Mouse (Mus musculus): ENCODE data around the gene Tmem178b. TPM values are rescaled to one million over a fixed set of nuclear protein-coding genes. Genes with fewer than 3 reads are reported as not detected.
A peak's percentile ranks its signal among the peaks of the same experiment; 100 is the strongest.

Gene Tmem178b
- polyA plus RNA-seq, 1 experiment from 2014 or later = not detected

- Histone ChIP-seq H3K4me3 (ENCODE audit: low read depth, low read length) (no peak overlapping the region), H3K9me3 (ENCODE audit: low read length) (no peaks in the 10 kb centered on the region), H3K27me3 (ENCODE audit: insufficient read depth, low read length) (no peaks in the 10 kb centered on the region), H3K4me1 (ENCODE audit: insufficient read depth) (no peaks in the 10 kb centered on the region), H3K4me2 (ENCODE audit: low read depth, low read length) (no peak overlapping the region), H3K27ac (ENCODE audit: low read depth) (no peak overlapping the region), H3K9ac (replicated peaks) (no peak overlapping the region), H3K36me3 (replicated peaks; ENCODE audit: insufficient read depth, low read length) (no peaks in the 10 kb centered on the region)
- 69% methylated on average over 3 of the region's 3 CpGs for WGBS (ENCODE audit: insufficient replicate concordance)
- ATAC-seq (no peak), DNase-seq (no peak)
- TF ChIP-seq CTCF (IDR thresholded peaks at IDR 0.05; ENCODE audit: low read depth) (no peak), EP300 (IDR thresholded peaks at IDR 0.05; ENCODE audit: low read depth) (no peak)
Measured at GRCm38 (mm10) chr6:40238857-40239256, 365.8 kb downstream of the Tmem178b start.

GRCm38 (mm10) chr6:40240671-40241070 lies 367.6 kb downstream of the Tmem178b start:
- Histone ChIP-seq H3K4me3 (ENCODE audit: low read depth, low read length) (no peak overlapping the region), H3K9ac (replicated peaks) (no peak overlapping the region), H3K27me3 (ENCODE audit: insufficient read depth, low read length) (no peaks in the 10 kb centered on the region), H3K4me2 (ENCODE audit: low read depth, low read length) (no peak overlapping the region), H3K36me3 (replicated peaks; ENCODE audit: insufficient read depth, low read length) (no peaks in the 10 kb centered on the region), H3K9me3 (ENCODE audit: low read length) (no peaks in the 10 kb centered on the region), H3K4me1 (ENCODE audit: insufficient read depth) (no peaks in the 10 kb centered on the region), H3K27ac (ENCODE audit: low read depth) (no peak overlapping the region)
- DNase-seq (no peak), ATAC-seq (no peak)
- TF ChIP-seq EP300 (IDR thresholded peaks at IDR 0.05; ENCODE audit: low read depth) (no peak), CTCF (IDR thresholded peaks at IDR 0.05; ENCODE audit: low read depth) (no peak)
- WGBS (ENCODE audit: insufficient replicate concordance) = 62% methylated on average over 2 of the region's 2 CpGs

GRCm38 (mm10) chr6:40247398-40247946 lies 374.4 kb downstream of the Tmem178b start:
- no peak overlapping the region for H3K27ac ChIP-seq (ENCODE audit: low read depth)
- TF ChIP-seq CTCF (IDR thresholded peaks at IDR 0.05; ENCODE audit: low read depth) = no peak
- no peak for TF ChIP-seq EP300 (IDR thresholded peaks at IDR 0.05; ENCODE audit: low read depth)
- no peak for DNase-seq

GRCm38 (mm10) chr6:40249939-40250338 lies 376.9 kb downstream of the Tmem178b start:
- DNase-seq = no peak
- H3K9ac ChIP-seq (replicated peaks) = no peak overlapping the region
- no peak overlapping the region for H3K4me2 ChIP-seq (ENCODE audit: low read depth, low read length)
- no peaks in the 10 kb centered on the region for H3K36me3 ChIP-seq (replicated peaks; ENCODE audit: insufficient read depth, low read length)
- no peaks in the 10 kb centered on the region for H3K27me3 ChIP-seq (ENCODE audit: insufficient read depth, low read length)
- no peak for ATAC-seq
- no peaks in the 10 kb centered on the region for H3K4me1 ChIP-seq (ENCODE audit: insufficient read depth)
- no peaks in the 10 kb centered on the region for H3K9me3 ChIP-seq (ENCODE audit: low read length)
- TF ChIP-seq EP300 (IDR thresholded peaks at IDR 0.05; ENCODE audit: low read depth) = no peak
- TF ChIP-seq CTCF (IDR thresholded peaks at IDR 0.05; ENCODE audit: low read depth) = no peak
- H3K4me3 ChIP-seq (ENCODE audit: low read depth, low read length) = no peak overlapping the region
- no peak overlapping the region for H3K27ac ChIP-seq (ENCODE audit: low read depth)

More at GRCm38 (mm10) chr6:40247398-40247946, 374.4 kb downstream of the Tmem178b start:
- Histone ChIP-seq H3K36me3 (replicated peaks; ENCODE audit: insufficient read depth, low read length) (no peaks in the 10 kb centered on the region), H3K9me3 (ENCODE audit: low read length) (no peaks in the 10 kb centered on the region), H3K4me3 (ENCODE audit: low read depth, low read length) (no peak overlapping the region), H3K27me3 (ENCODE audit: insufficient read depth, low read length) (no peaks in the 10 kb centered on the region), H3K4me2 (ENCODE audit: low read depth, low read length) (no peak overlapping the region), H3K4me1 (ENCODE audit: insufficient read depth) (no peaks in the 10 kb centered on the region), H3K9ac (replicated peaks) (no peak overlapping the region)
- ATAC-seq = no peak
- 91% methylated on average over 17 of the region's 17 CpGs for WGBS (ENCODE audit: insufficient replicate concordance)

GRCm38 (mm10) chr6:40263687-40264086 lies 390.6 kb downstream of the Tmem178b start:
- no peak for DNase-seq
- Histone ChIP-seq H3K9ac (replicated peaks) (no peak overlapping the region), H3K36me3 (replicated peaks; ENCODE audit: insufficient read depth, low read length) (no peaks in the 10 kb centered on the region), H3K4me1 (ENCODE audit: insufficient read depth) (no peaks in the 10 kb centered on the region), H3K9me3 (ENCODE audit: low read length) (no peaks in the 10 kb centered on the region), H3K4me2 (ENCODE audit: low read depth, low read length) (no peak overlapping the region), H3K27me3 (ENCODE audit: insufficient read depth, low read length) (no peaks in the 10 kb centered on the region), H3K4me3 (ENCODE audit: low read depth, low read length) (no peak overlapping the region), H3K27ac (ENCODE audit: low read depth) (no peak overlapping the region)
- WGBS (ENCODE audit: insufficient replicate concordance) = 81% methylated on average over 1 of the region's 1 CpGs
- TF ChIP-seq CTCF (IDR thresholded peaks at IDR 0.05; ENCODE audit: low read depth) (no peak), EP300 (IDR thresholded peaks at IDR 0.05; ENCODE audit: low read depth) (no peak)
- ATAC-seq = no peak

GRCm38 (mm10) chr6:40300707-40301106 lies 427.6 kb downstream of the Tmem178b start:
- Histone ChIP-seq H3K4me1 (ENCODE audit: insufficient read depth) (no peaks in the 10 kb centered on the region), H3K4me2 (ENCODE audit: low read depth, low read length) (no peak overlapping the region), H3K36me3 (replicated peaks; ENCODE audit: insufficient read depth, low read length) (no peaks in the 10 kb centered on the region), H3K9me3 (ENCODE audit: low read length) (no peaks in the 10 kb centered on the region), H3K27ac (ENCODE audit: low read depth) (no peak overlapping the region), H3K4me3 (ENCODE audit: low read depth, low read length) (no peak overlapping the region), H3K27me3 (ENCODE audit: insufficient read depth, low read length) (no peaks in the 10 kb centered on the region), H3K9ac (replicated peaks) (no peak overlapping the region)
- DNase-seq = no peak
- TF ChIP-seq CTCF (IDR thresholded peaks at IDR 0.05; ENCODE audit: low read depth) = no peak
- no peak for TF ChIP-seq EP300 (IDR thresholded peaks at IDR 0.05; ENCODE audit: low read depth)
- 48% methylated on average over 5 of the region's 5 CpGs for WGBS (ENCODE audit: insufficient replicate concordance)
- no peak for ATAC-seq

- Histone ChIP-seq H3K4me2 (ENCODE audit: low read depth, low read length) (no peak overlapping the region), H3K36me3 (replicated peaks; ENCODE audit: insufficient read depth, low read length) (no peaks in the 10 kb centered on the region), H3K4me1 (ENCODE audit: insufficient read depth) (no peaks in the 10 kb centered on the region), H3K27ac (ENCODE audit: low read depth) (no peak overlapping the region), H3K9ac (replicated peaks) (no peak overlapping the region), H3K4me3 (ENCODE audit: low read depth, low read length) (no peak overlapping the region), H3K9me3 (ENCODE audit: low read length) (no peaks in the 10 kb centered on the region), H3K27me3 (ENCODE audit: insufficient read depth, low read length) (no peaks in the 10 kb centered on the region)
- TF ChIP-seq EP300 (IDR thresholded peaks at IDR 0.05; ENCODE audit: low read depth) (no peak), CTCF (IDR thresholded peaks at IDR 0.05; ENCODE audit: low read depth) (peak; percentile 47)
- ATAC-seq = no peak
- WGBS (ENCODE audit: insufficient replicate concordance) = 13% methylated on average over 6 of the region's 6 CpGs
- DNase-seq = no peak
Measured at GRCm38 (mm10) chr6:40303379-40303778, 430.3 kb downstream of the Tmem178b start.

Other genes with a start within 250 kb of the Tmem178b start
- gene Braf, start 147.8 kb upstream of the Tmem178b start, polyA plus RNA-seq (2015; fragmentation: Nextera tagmentation; extraction: Ambion mirVana) = 2.2 and 2.7 TPM in 2 replicates
- 90.9 and 100.0 TPM in 2 replicates for gene Mrps33, start 62.3 kb upstream of the Tmem178b start, polyA plus RNA-seq (2015; fragmentation: Nextera tagmentation; extraction: Ambion mirVana)